Mouse (Mus musculus) neural tube, embryonic 11.5 days (tissue): ENCODE measurements at regions not wholly inside any gene's neighbourhood (a gene's known extent, or its start where the extent isn't known, plus 50 kb on each side); places are given as distances from the start of the nearest gene placed in this dataset.

Source experiments
- ATAC-seq: fragments of 200-750 bp; cut with Nextera tagmentation; 2 replicates; pipeline ENCODE4 v1.8.0; 2017; ENCODE audit warnings: moderate number of reproducible peaks, mild to moderate bottlenecking, moderate TSS enrichment, moderate library complexity; ENCODE audit not compliant: insufficient read depth, low FRiP score, low TSS enrichment
- DNase-seq: peaks from one replicate; pipeline ENCODE4 v3.0.0-alpha.2; 2015; ENCODE audit warnings: low spot score
- H3K27ac ChIP-seq: fragments of 300-500 bp; sonication (generic); 2 replicates; pipeline ENCODE4 v1.5.1; 2014; ENCODE audit warnings: low read depth, mild to moderate bottlenecking, low read length
- H3K27me3 ChIP-seq: fragments of 300-500 bp; sonication (generic); 2 replicates; pipeline ENCODE4 v1.6.1; 2014; ENCODE audit warnings: mild to moderate bottlenecking, low read length, mixed read lengths; ENCODE audit not compliant: control insufficient read depth, insufficient read depth
- H3K36me3 ChIP-seq: fragments of 300-500 bp; sonication (generic); 2 replicates; pipeline ENCODE4 v1.6.1; 2014; ENCODE audit warnings: mild to moderate bottlenecking, low read length, moderate library complexity, mixed read lengths; ENCODE audit not compliant: control insufficient read depth, insufficient read depth
- H3K4me1 ChIP-seq: fragments of 300-500 bp; sonication (generic); 2 replicates; pipeline ENCODE4 v1.6.1; 2014; ENCODE audit warnings: low read length, mixed read lengths; ENCODE audit not compliant: control insufficient read depth, insufficient read depth
- H3K4me2 ChIP-seq: fragments of 300-500 bp; sonication (generic); 2 replicates; pipeline ENCODE4 v1.6.1; 2014; ENCODE audit warnings: low read depth, mild to moderate bottlenecking, moderate library complexity
- H3K4me3 ChIP-seq: fragments of 300-500 bp; sonication (generic); 2 replicates; pipeline ENCODE4 v1.5.1; 2014; ENCODE audit warnings: low read depth, low read length
- H3K9ac ChIP-seq: fragments of 300-500 bp; sonication (generic); 2 replicates; pipeline ENCODE4 v1.6.1; 2014; ENCODE audit warnings: mild to moderate bottlenecking, low read length
- H3K9me3 ChIP-seq: fragments of 300-500 bp; sonication (generic); 2 replicates; pipeline ENCODE4 v1.6.1; 2016; ENCODE audit warnings: low read length; ENCODE audit not compliant: control insufficient read depth
- WGBS: fragments of 180-500 bp; shearing (Covaris S2); extraction: QIAGEN DNeasy Blood & Tissue Kit; methylation state at CpG from one replicate; pipeline ENCODE4 v1.1.7; 2014; 5-methylcytosine and 5-hydroxymethylcytosine counted together

GRCm38 (mm10) chr6:117505431-117505830, 335.5 kb upstream of the Zfp637 start:
- DNase-seq = peak; percentile 36

GRCm38 (mm10) chr6:117506619-117507018, 334.4 kb upstream of the Zfp637 start:
- no peaks in the 10 kb centered on the region for H3K9me3 ChIP-seq
- H3K27ac ChIP-seq = no peak overlapping the region
- DNase-seq = no peak
- no peaks in the 10 kb centered on the region for H3K27me3 ChIP-seq
- H3K36me3 ChIP-seq = no peaks in the 10 kb centered on the region
- ATAC-seq = no peak
- H3K4me1 ChIP-seq = peaks cover 2% of the 10 kb centered on the region; the same call in 1 of the 2 replicates
- H3K4me3 ChIP-seq = no peak overlapping the region
- no peak overlapping the region for H3K9ac ChIP-seq
- no peak overlapping the region for H3K4me2 ChIP-seq
- WGBS = 66% methylated on average over 7 of the region's 7 CpGs

More at GRCm38 (mm10) chr6:117505431-117505830, 335.5 kb upstream of the Zfp637 start:
- no peak overlapping the region for H3K4me3 ChIP-seq
- H3K36me3 ChIP-seq = no peaks in the 10 kb centered on the region
- H3K4me2 ChIP-seq = no peak overlapping the region
- WGBS = 25% methylated on average over 3 of the region's 3 CpGs
- no peaks in the 10 kb centered on the region for H3K27me3 ChIP-seq
- no peaks in the 10 kb centered on the region for H3K9me3 ChIP-seq
- no peak; the same call in 1 of the 2 replicates for ATAC-seq
- H3K27ac ChIP-seq = no peak overlapping the region
- H3K9ac ChIP-seq = no peak overlapping the region
- peaks cover 2% of the 10 kb centered on the region; the same call in 1 of the 2 replicates for H3K4me1 ChIP-seq

GRCm38 (mm10) chr6:117508860-117509259, 332.1 kb upstream of the Zfp637 start:
- no peak overlapping the region for H3K4me2 ChIP-seq
- 76% methylated on average over 6 of the region's 6 CpGs for WGBS
- no peak overlapping the region for H3K27ac ChIP-seq
- H3K27me3 ChIP-seq = no peaks in the 10 kb centered on the region
- H3K9ac ChIP-seq = no peak overlapping the region
- H3K4me3 ChIP-seq = no peak overlapping the region
- no peaks in the 10 kb centered on the region for H3K9me3 ChIP-seq
- ATAC-seq (no peak), DNase-seq (no peak)
- peaks cover 2% of the 10 kb centered on the region; the same call in 1 of the 2 replicates for H3K4me1 ChIP-seq
- H3K36me3 ChIP-seq = no peaks in the 10 kb centered on the region

GRCm38 (mm10) chr6:117510026-117510425, 331.0 kb upstream of the Zfp637 start:
- DNase-seq (no peak), ATAC-seq (no peak)
- Histone ChIP-seq H3K4me2 (no peak overlapping the region), H3K4me1 (peaks cover 2% of the 10 kb centered on the region; the same call in 1 of the 2 replicates), H3K9ac (no peak overlapping the region), H3K27ac (no peak overlapping the region), H3K27me3 (no peaks in the 10 kb centered on the region), H3K36me3 (no peaks in the 10 kb centered on the region), H3K4me3 (no peak overlapping the region), H3K9me3 (no peaks in the 10 kb centered on the region)
- 87% methylated on average over 4 of the region's 4 CpGs for WGBS

GRCm38 (mm10) chr6:117514831-117515230, 326.1 kb upstream of the Zfp637 start:
- Histone ChIP-seq H3K27me3 (no peaks in the 10 kb centered on the region), H3K9me3 (no peaks in the 10 kb centered on the region), H3K4me1 (no peaks in the 10 kb centered on the region), H3K27ac (no peak overlapping the region), H3K4me3 (no peak overlapping the region), H3K9ac (no peak overlapping the region), H3K4me2 (no peak overlapping the region), H3K36me3 (no peaks in the 10 kb centered on the region)
- 88% methylated on average over 5 of the region's 5 CpGs for WGBS
- ATAC-seq (no peak), DNase-seq (peak; percentile 10)

GRCm38 (mm10) chr6:117516906-117517305, 324.1 kb upstream of the Zfp637 start:
- no peak overlapping the region for H3K9ac ChIP-seq
- no peaks in the 10 kb centered on the region for H3K36me3 ChIP-seq

GRCm38 (mm10) chr6:117518939-117519338, 322.0 kb upstream of the Zfp637 start:
- Histone ChIP-seq H3K9ac (no peak overlapping the region), H3K4me1 (no peaks in the 10 kb centered on the region), H3K4me3 (no peak overlapping the region), H3K9me3 (no peaks in the 10 kb centered on the region), H3K27me3 (no peaks in the 10 kb centered on the region), H3K36me3 (no peaks in the 10 kb centered on the region), H3K27ac (no peak overlapping the region), H3K4me2 (no peak overlapping the region)
- no peak for ATAC-seq
- DNase-seq = no peak
- WGBS = 68% methylated on average over 3 of the region's 3 CpGs

More at GRCm38 (mm10) chr6:117516906-117517305, 324.1 kb upstream of the Zfp637 start:
- no peaks in the 10 kb centered on the region for H3K27me3 ChIP-seq
- DNase-seq (no peak), ATAC-seq (no peak)
- H3K9me3 ChIP-seq = no peaks in the 10 kb centered on the region
- H3K27ac ChIP-seq = no peak overlapping the region
- 70% methylated on average over 7 of the region's 7 CpGs for WGBS
- no peaks in the 10 kb centered on the region for H3K4me1 ChIP-seq
- H3K4me2 ChIP-seq = no peak overlapping the region
- no peak overlapping the region for H3K4me3 ChIP-seq

GRCm38 (mm10) chr6:117519466-117519865, 321.5 kb upstream of the Zfp637 start:
- Histone ChIP-seq H3K4me3 (no peak overlapping the region), H3K27me3 (no peaks in the 10 kb centered on the region), H3K9ac (no peak overlapping the region), H3K27ac (no peak overlapping the region), H3K4me1 (no peaks in the 10 kb centered on the region), H3K4me2 (no peak overlapping the region), H3K36me3 (no peaks in the 10 kb centered on the region), H3K9me3 (no peaks in the 10 kb centered on the region)
- ATAC-seq (no peak), DNase-seq (no peak)
- WGBS = 100% methylated on average over 1 of the region's 1 CpGs

GRCm38 (mm10) chr6:117526161-117526935, 314.6 kb upstream of the Zfp637 start:
- H3K36me3 ChIP-seq = no peaks in the 10 kb centered on the region
- no peak overlapping the region for H3K9ac ChIP-seq
- no peaks in the 10 kb centered on the region for H3K27me3 ChIP-seq
- peak; percentile 57 for DNase-seq
- 54% methylated on average over 22 of the region's 22 CpGs for WGBS
- H3K4me1 ChIP-seq = no peaks in the 10 kb centered on the region
- H3K27ac ChIP-seq = no peak overlapping the region; the same call in 1 of the 2 replicates
- H3K9me3 ChIP-seq = no peaks in the 10 kb centered on the region
- ATAC-seq = no peak
- H3K4me2 ChIP-seq = no peak overlapping the region
- H3K4me3 ChIP-seq = no peak overlapping the region
